Mouse (Mus musculus): ENCODE measurements around the gene Gm4767. TPM values are rescaled to one million over a fixed set of nuclear protein-coding genes. Genes with fewer than 3 reads are reported as not detected.
"Not testable (repeated sequence)": the region's sequence is repeated elsewhere in the genome, so short reads cannot be mapped to it uniquely, and the experiment has no call there.

Gene Gm4767
- not detected in 2 replicates for polyA plus RNA-seq (2012)

GRCm38 (mm10) chr10:81811899-81812298 is at the start of gene Gm4767:
Gene Gm4767 (plus strand): TSS chr10:81812186.
- H3K9me3 ChIP-seq (ENCODE audit: control insufficient read depth, low read length); H3K4me1 ChIP-seq (ENCODE audit: control insufficient read depth); H3K36me3 ChIP-seq (ENCODE audit: control insufficient read depth); H3K27me3 ChIP-seq (ENCODE audit: control insufficient read depth); H3K4me3 ChIP-seq (replicated peaks): not testable (repeated sequence)

GRCm38 (mm10) chr10:81770506-81771403 is 41.2 kb upstream of the Gm4767 start, which contains the start of gene Gm3055:
Gene Gm3055 (minus strand): TSS chr10:81771161.
- H3K36me3 ChIP-seq (ENCODE audit: control insufficient read depth); H3K4me1 ChIP-seq (ENCODE audit: control insufficient read depth); H3K9me3 ChIP-seq (ENCODE audit: control insufficient read depth, low read length); H3K4me3 ChIP-seq (replicated peaks); H3K27me3 ChIP-seq (ENCODE audit: control insufficient read depth): not testable (repeated sequence)

GRCm38 (mm10) chr10:81771404-81771777 is 40.6 kb upstream of the Gm4767 start:
- not testable (repeated sequence) for H3K4me3 ChIP-seq (replicated peaks); H3K4me1 ChIP-seq (ENCODE audit: control insufficient read depth); H3K9me3 ChIP-seq (ENCODE audit: control insufficient read depth, low read length); H3K27me3 ChIP-seq (ENCODE audit: control insufficient read depth); H3K36me3 ChIP-seq (ENCODE audit: control insufficient read depth)

GRCm38 (mm10) chr10:81846219-81846618 is 34.2 kb downstream of the Gm4767 start:
- H3K36me3 ChIP-seq (ENCODE audit: control insufficient read depth); H3K4me3 ChIP-seq (replicated peaks); H3K27me3 ChIP-seq (ENCODE audit: control insufficient read depth); H3K4me1 ChIP-seq (ENCODE audit: control insufficient read depth); H3K9me3 ChIP-seq (ENCODE audit: control insufficient read depth, low read length): not testable (repeated sequence)

GRCm38 (mm10) chr10:81863409-81864407 is 51.7 kb downstream of the Gm4767 start, which contains the start of gene Gm32687:
Gene Gm32687 (plus strand): TSS chr10:81863934.
- H3K36me3 ChIP-seq (ENCODE audit: control insufficient read depth); H3K9me3 ChIP-seq (ENCODE audit: control insufficient read depth, low read length); H3K27me3 ChIP-seq (ENCODE audit: control insufficient read depth); H3K4me1 ChIP-seq (ENCODE audit: control insufficient read depth); H3K4me3 ChIP-seq (replicated peaks): not testable (repeated sequence)

Other genes with a start within 250 kb of the Gm4767 start
- gene Tle2, start 237.6 kb upstream of the Gm4767 start, polyA plus RNA-seq (2012) = 0.09 and 0.10 TPM in 2 replicates
- gene Tle6, start 211.1 kb upstream of the Gm4767 start, polyA plus RNA-seq (2012) = 0.27 and 0.28 TPM in 2 replicates
- 0.05 and 0.07 TPM in 2 replicates for gene BC025920, start 205.9 kb upstream of the Gm4767 start, polyA plus RNA-seq (2012)
- gene Sirt6, start 184.4 kb upstream of the Gm4767 start, polyA plus RNA-seq (2012) = 6.6 and 6.9 TPM in 2 replicates
- gene Ankrd24, start 183.6 kb upstream of the Gm4767 start, polyA plus RNA-seq (2012) = 0.18 and 0.21 TPM in 2 replicates
- gene Gm10778, start 163.1 kb upstream of the Gm4767 start, polyA plus RNA-seq (2012) = 0.01 TPM in 2 replicates
- gene Zfp433, start 107.4 kb upstream of the Gm4767 start, polyA plus RNA-seq (2012) = 0.08 TPM in 1 of 2 replicates, not detected in the other
- gene Gm3055, start 41.0 kb upstream of the Gm4767 start, polyA plus RNA-seq (2012) = not detected in 2 replicates
- gene Gm32687, start 51.7 kb downstream of the Gm4767 start, polyA plus RNA-seq (2012) = not detected in 2 replicates
- not detected in 2 replicates for gene Zfp781, start 118.3 kb downstream of the Gm4767 start, polyA plus RNA-seq (2012)
- 0.02 TPM in 1 of 2 replicates, not detected in the other for gene Zfp873, start 235.9 kb downstream of the Gm4767 start, polyA plus RNA-seq (2012)

All from erythroblast, embryonic 14.5 days (primary cell).